Mouse (Mus musculus) bone marrow, adult 2 months (tissue): ENCODE results near the gene Pcdh15.

Source experiments
- CTCF ChIP-seq: fragments of 200-500 bp; IDR thresholded peaks from 2 replicates; pipeline ENCODE4 v1.5.1; 2011; ENCODE audit warnings: low read length, control low read depth; ENCODE audit not compliant: control insufficient read depth, insufficient read depth
- POLR2A ChIP-seq: fragments of 200-500 bp; IDR thresholded peaks from 2 replicates; pipeline ENCODE4 v1.6.1; 2011; ENCODE audit warnings: low read depth, mild to moderate bottlenecking, control low read depth, low read length, borderline replicate concordance; ENCODE audit not compliant: control insufficient read depth

DNA sequence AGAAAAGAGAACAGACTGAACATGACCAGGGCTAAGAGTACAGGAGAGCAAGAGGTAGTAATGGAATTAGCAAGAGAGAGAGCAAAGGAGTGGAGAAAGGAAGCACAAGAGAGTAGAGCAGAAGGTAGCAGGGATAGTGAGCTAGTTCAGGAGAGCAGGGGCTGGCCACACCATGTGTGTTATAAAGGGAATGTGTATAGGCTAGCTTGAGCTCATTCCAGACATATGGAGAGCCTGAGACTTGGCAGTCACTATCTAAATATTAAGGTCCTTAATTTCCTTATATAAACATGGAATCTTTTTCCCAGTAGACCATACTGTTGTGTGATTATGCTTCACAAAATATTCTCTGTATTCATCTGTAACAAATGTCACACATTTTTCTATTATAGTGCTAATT is 1159.5 kb downstream of the Pcdh15 start:
- TF ChIP-seq POLR2A, result no peak
- TF ChIP-seq CTCF, result no peak
